Mouse (Mus musculus) C2C12 (cell line): ENCODE data around the gene Faah.

Experiments
- CEBPB ChIP-seq: IDR thresholded peaks from one replicate; pipeline ENCODE4 v1.6.1; 2011; ENCODE audit warnings: low read depth, mild to moderate bottlenecking, control low read depth, moderate library complexity
- MAX ChIP-seq: IDR thresholded peaks from one replicate; pipeline ENCODE4 v1.6.1; 2011; ENCODE audit warnings: mild to moderate bottlenecking, control low read depth
- USF1 ChIP-seq: IDR thresholded peaks from one replicate; pipeline ENCODE4 v1.6.1; 2011; ENCODE audit warnings: low read depth, mild to moderate bottlenecking, control low read depth, moderate library complexity

DNA sequence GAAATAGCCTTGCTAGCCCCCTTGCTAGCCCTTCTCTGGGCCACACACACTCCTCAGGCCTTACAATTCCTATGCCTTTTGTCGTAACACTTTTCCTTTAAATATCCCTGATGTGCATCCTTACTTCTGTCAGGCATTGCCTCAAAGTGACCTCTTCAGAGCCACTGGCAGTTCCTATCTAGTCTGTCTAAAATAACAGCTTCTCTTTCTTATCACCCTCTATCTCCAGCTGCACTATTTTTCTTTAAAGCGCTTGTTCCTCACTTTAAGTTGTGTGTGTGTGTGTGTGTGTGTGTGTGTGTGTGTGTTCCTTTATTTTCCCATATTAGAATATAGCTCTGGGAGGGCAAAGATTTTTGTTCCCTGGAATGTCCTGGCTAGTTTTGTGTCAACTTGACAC, 28.9 kb upstream of the Faah start:
- TF ChIP-seq CEBPB (no peak), USF1 (no peak), MAX (no peak)
